Mouse (Mus musculus) Patski (cell line): Measurements from ENCODE around the gene Kif18a. TPM values are rescaled to one million over a fixed set of nuclear protein-coding genes. Genes with fewer than 3 reads are reported as not detected.

Experiments used
- ATAC-seq: fragments of 100-300 bp; one replicate; pipeline ENCODE4 v1.8.0; 2021
- CTCF ChIA-PET: fragments of 350-600 bp; sonication (Branson Sonifier 250); formaldehyde crosslinking; loops from one replicate; lab custom pipeline; 2022; ENCODE audit warnings: inconsistent platforms; lab: Charles Lee
- POLR2A ChIA-PET: fragments of 350-600 bp; sonication (Branson Sonifier 250); formaldehyde crosslinking; loops from one replicate; lab custom pipeline; 2022; ENCODE audit warnings: antibody characterized with exemption, inconsistent platforms; lab: Charles Lee
- DNase-seq: peaks from one replicate; pipeline ENCODE4 v3.0.0-alpha.2; 2011; ENCODE audit warnings: low read depth, low spot score
- H3K27me3 ChIP-seq: fragments of 371-371 bp; one replicate; pipeline ENCODE4 v1.5.1; 2021
- CTCF ChIP-seq: fragments of 100-300 bp; IDR thresholded peaks from one replicate; pipeline ENCODE4 v1.5.1; 2021
- in situ Hi-C: fragments of 300-500 bp; cut with MboI; formaldehyde crosslinking; loops from 3 replicates; pipeline ENCODE4 v1.11.1; 2018; ENCODE audit warnings: low pct_unique_long_range_greater_than_20kb, mixed read lengths
- polyA plus RNA-seq: library from polyadenylated mRNA; unstranded; gene quantifications from one replicate; pipeline ENCODE4 v1.2.3, GENCODE M21; 2021

Kif18a gene
- 6.6 TPM for polyA plus RNA-seq

- in situ Hi-C loops: loop anchor here (5.0 to 25.0 kb wide), 3 partner anchors 397 to 593 kb away; no protein-coding TSS in a partner anchor
- DNase-seq (peak; percentile 82), ATAC-seq (peak; percentile 99)
- ChIA-PET CTCF (interaction anchor here (0.8 to 1.1 kb wide), 3 partner anchors 16 to 57 kb away, joined by 3 to 4 read pairs (median 3); no protein-coding TSS in a partner anchor), POLR2A (interaction anchor here (0.7 kb wide), 1 partner anchor 44 kb away, joined by 3 read pairs; no protein-coding TSS in a partner anchor)
- no peak for TF ChIP-seq CTCF
- no peaks in the 10 kb centered on the region for H3K27me3 ChIP-seq
Measured at GRCm38 (mm10) chr2:109280600-109281340, at the start of gene Kif18a, which contains the start of gene Mettl15. Gene Kif18a (plus strand): TSS chr2:109280738. Gene Mettl15 (minus strand): TSS chr2:109280748.

- ChIA-PET POLR2A (no interaction called here), CTCF (no interaction called here)
- no peaks in the 10 kb centered on the region for H3K27me3 ChIP-seq
- no peak for TF ChIP-seq CTCF
- ATAC-seq (no peak), DNase-seq (no peak)
- in situ Hi-C loops: no loop called here
Measured at GRCm38 (mm10) chr2:109233876-109234275, 46.7 kb upstream of the Kif18a start.

GRCm38 (mm10) chr2:109235741-109236140 is 44.8 kb upstream of the Kif18a start:
- no peaks in the 10 kb centered on the region for H3K27me3 ChIP-seq
- TF ChIP-seq CTCF: no peak
- ChIA-PET POLR2A (no interaction called here), CTCF (interaction anchor here (1.4 kb wide), 1 partner anchor 53 kb away, joined by 3 read pairs; no protein-coding TSS in a partner anchor)
- ATAC-seq (no peak), DNase-seq (no peak)
- in situ Hi-C loops: no loop called here

GRCm38 (mm10) chr2:109241947-109242346 is 38.6 kb upstream of the Kif18a start:
- H3K27me3 ChIP-seq: no peaks in the 10 kb centered on the region
- in situ Hi-C loops: no loop called here
- TF ChIP-seq CTCF: no peak
- peak; percentile 99 for ATAC-seq
- POLR2A ChIA-PET: no interaction called here
- DNase-seq: peak; percentile 70
- CTCF ChIA-PET: no interaction called here

- H3K27me3 ChIP-seq: no peaks in the 10 kb centered on the region
- ChIA-PET POLR2A (no interaction called here), CTCF (no interaction called here)
- in situ Hi-C loops: no loop called here
- DNase-seq: no peak
- ATAC-seq: no peak
- no peak for TF ChIP-seq CTCF
Measured at GRCm38 (mm10) chr2:109262779-109263178, 17.8 kb upstream of the Kif18a start.

GRCm38 (mm10) chr2:109273098-109273497 is 7.4 kb upstream of the Kif18a start:
- TF ChIP-seq CTCF: no peak
- in situ Hi-C loops: no loop called here
- CTCF ChIA-PET: no interaction called here

GRCm38 (mm10) chr2:109277593-109277992 is 2.9 kb upstream of the Kif18a start:
- ChIA-PET CTCF (no interaction called here), POLR2A (interaction anchor here (1.4 kb wide), 1 partner anchor 20 kb away, joined by 3 read pairs; no protein-coding TSS in a partner anchor)
- ATAC-seq (no peak), DNase-seq (no peak)
- H3K27me3 ChIP-seq: no peaks in the 10 kb centered on the region
- TF ChIP-seq CTCF: no peak
- in situ Hi-C loops: loop anchor here (25.0 kb wide), 2 partner anchors 560 to 590 kb away; no protein-coding TSS in a partner anchor

More at GRCm38 (mm10) chr2:109273098-109273497, 7.4 kb upstream of the Kif18a start:
- no peak for DNase-seq
- POLR2A ChIA-PET: no interaction called here
- ATAC-seq: no peak
- no peaks in the 10 kb centered on the region for H3K27me3 ChIP-seq

- ATAC-seq: no peak
- no peak for DNase-seq
- in situ Hi-C loops: loop anchor here (25.0 kb wide), 2 partner anchors 559 to 591 kb away; no protein-coding TSS in a partner anchor
- no peak for TF ChIP-seq CTCF
- H3K27me3 ChIP-seq: no peaks in the 10 kb centered on the region
- POLR2A ChIA-PET: no interaction called here
- CTCF ChIA-PET: no interaction called here
Measured at GRCm38 (mm10) chr2:109278036-109278435, 2.5 kb upstream of the Kif18a start.

GRCm38 (mm10) chr2:109280272-109280599 is 302 bp upstream of the Kif18a start:
- ChIA-PET POLR2A (no interaction called here), CTCF (interaction anchor here (1.1 kb wide), 1 partner anchor 15 kb away, joined by 4 read pairs; no protein-coding TSS in a partner anchor)
- TF ChIP-seq CTCF: no peak
- DNase-seq: no peak
- H3K27me3 ChIP-seq: no peaks in the 10 kb centered on the region
- in situ Hi-C loops: loop anchor here (5.0 to 25.0 kb wide), 3 partner anchors 397 to 593 kb away; no protein-coding TSS in a partner anchor
- ATAC-seq: peak; percentile 8

GRCm38 (mm10) chr2:109281341-109281690 is 778 bp downstream of the Kif18a start:
- POLR2A ChIA-PET: interaction anchor here (0.7 kb wide), 1 partner anchor 43 kb away, joined by 3 read pairs; no protein-coding TSS in a partner anchor
- CTCF ChIA-PET: interaction anchor here (0.8 to 1.1 kb wide), 4 partner anchors 16 to 399 kb away, joined by 3 to 4 read pairs (median 3); no protein-coding TSS in a partner anchor
- ATAC-seq (no peak), DNase-seq (no peak)
- TF ChIP-seq CTCF: no peak
- in situ Hi-C loops: loop anchor here (5.0 to 25.0 kb wide), 3 partner anchors 396 to 594 kb away; no protein-coding TSS in a partner anchor
- no peaks in the 10 kb centered on the region for H3K27me3 ChIP-seq

- no peaks in the 10 kb centered on the region for H3K27me3 ChIP-seq
- TF ChIP-seq CTCF: no peak
- POLR2A ChIA-PET: no interaction called here
- CTCF ChIA-PET: no interaction called here
- in situ Hi-C loops: loop anchor here (5.0 to 25.0 kb wide), 3 partner anchors 393 to 597 kb away; no protein-coding TSS in a partner anchor
- DNase-seq (no peak), ATAC-seq (no peak)
Measured at GRCm38 (mm10) chr2:109284121-109284520, 3.6 kb downstream of the Kif18a start.
